Mouse (Mus musculus) hindbrain, embryonic 11.5 days (tissue): ENCODE measurements at regions not wholly inside any gene's neighbourhood (a gene's known extent, or its start where the extent isn't known, plus 50 kb on each side); places are given as distances from the start of the nearest gene placed in this dataset.
"Not testable (repeated sequence)": the region's sequence is repeated elsewhere in the genome, so short reads cannot be mapped to it uniquely, and the experiment has no call there.

Experiments used
- ATAC-seq: fragments of 200-750 bp; cut with Nextera tagmentation; 2 replicates; pipeline ENCODE4 v1.8.0; 2017; ENCODE audit warnings: mild to moderate bottlenecking, moderate TSS enrichment, moderate library complexity; ENCODE audit not compliant: low FRiP score
- DNase-seq: peaks from one replicate; pipeline ENCODE4 v3.0.0-alpha.2; 2015; ENCODE audit warnings: low spot score
- H3K27ac ChIP-seq: fragments of 300-500 bp; sonication (generic); 2 replicates; pipeline ENCODE4 v1.5.1; 2014; ENCODE audit warnings: mild to moderate bottlenecking, low read depth, low read length
- H3K27me3 ChIP-seq: fragments of 300-500 bp; sonication (generic); 2 replicates; pipeline ENCODE4 v1.6.1; 2014; ENCODE audit warnings: mild to moderate bottlenecking, low read length, moderate library complexity, mixed read lengths; ENCODE audit not compliant: control insufficient read depth, insufficient read depth
- H3K36me3 ChIP-seq: fragments of 300-500 bp; sonication (generic); 2 replicates; pipeline ENCODE4 v1.6.1; 2014; ENCODE audit warnings: mild to moderate bottlenecking, low read length, moderate library complexity, mixed read lengths; ENCODE audit not compliant: control insufficient read depth, insufficient read depth
- H3K4me1 ChIP-seq: fragments of 300-500 bp; sonication (generic); replicated peaks from 2 replicates; pipeline ENCODE4 v1.6.1; 2014; ENCODE audit warnings: low read length, mixed read lengths; ENCODE audit not compliant: control insufficient read depth, insufficient read depth
- H3K4me2 ChIP-seq: fragments of 300-500 bp; sonication (generic); replicated peaks from 2 replicates; pipeline ENCODE4 v1.6.1; 2014; ENCODE audit warnings: mild to moderate bottlenecking, low read depth, low read length
- H3K4me3 ChIP-seq: fragments of 300-500 bp; sonication (generic); 2 replicates; pipeline ENCODE4 v1.5.1; 2014; ENCODE audit warnings: low read depth, low read length
- H3K9ac ChIP-seq: fragments of 300-500 bp; sonication (generic); 2 replicates; pipeline ENCODE4 v1.6.1; 2014; ENCODE audit warnings: low read depth, low read length
- H3K9me3 ChIP-seq: fragments of 300-500 bp; sonication (generic); 2 replicates; pipeline ENCODE4 v1.6.1; 2016; ENCODE audit warnings: low read length; ENCODE audit not compliant: control insufficient read depth
- WGBS: fragments of 180-500 bp; shearing (Covaris S2); extraction: QIAGEN DNeasy Blood & Tissue Kit; methylation state at CpG from one replicate; pipeline ENCODE4 v1.1.7; 2014; 5-methylcytosine and 5-hydroxymethylcytosine counted together

DNA sequence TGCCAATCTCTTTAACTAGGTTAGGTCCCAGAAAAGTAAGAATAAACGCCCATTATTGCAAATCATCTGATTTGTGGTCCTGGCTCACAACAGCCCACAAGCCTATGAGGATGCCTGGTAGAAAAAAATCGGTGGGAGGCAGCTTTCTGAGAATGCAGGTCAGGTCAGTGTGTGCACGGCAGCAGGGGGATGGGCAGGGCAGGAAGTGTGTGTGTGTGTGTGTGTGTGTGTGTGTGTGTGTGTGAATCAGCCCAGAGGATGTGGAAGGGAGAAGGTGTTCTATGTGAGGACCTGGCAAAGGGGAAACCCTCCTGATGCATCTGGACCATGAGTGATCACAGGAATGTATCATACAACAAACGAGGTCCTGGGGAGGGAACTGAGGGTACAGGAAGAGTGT, 287.5 kb upstream of the 3110018I06Rik start:
- H3K27ac ChIP-seq = no peak overlapping the region
- no peaks in the 10 kb centered on the region for H3K27me3 ChIP-seq
- H3K9me3 ChIP-seq = no peaks in the 10 kb centered on the region
- H3K9ac ChIP-seq = no peak overlapping the region
- no peak overlapping the region for H3K4me2 ChIP-seq
- H3K4me1 ChIP-seq = no peaks in the 10 kb centered on the region
- 71% methylated on average over 4 of the region's 4 CpGs for WGBS
- ATAC-seq (no peak), DNase-seq (no peak)
- H3K36me3 ChIP-seq = no peaks in the 10 kb centered on the region
- no peak overlapping the region for H3K4me3 ChIP-seq

GRCm38 (mm10) chr12:107208826-107209225, 279.6 kb upstream of the 3110018I06Rik start:
- H3K27me3 ChIP-seq = not testable (repeated sequence)

GRCm38 (mm10) chr12:107212826-107213225, 275.6 kb upstream of the 3110018I06Rik start:
- no peaks in the 10 kb centered on the region for H3K36me3 ChIP-seq
- H3K9me3 ChIP-seq = no peaks in the 10 kb centered on the region
- no peaks in the 10 kb centered on the region for H3K27me3 ChIP-seq
- DNase-seq = no peak
- no peak overlapping the region for H3K27ac ChIP-seq
- no peak overlapping the region for H3K9ac ChIP-seq
- no peak overlapping the region for H3K4me2 ChIP-seq
- no peaks in the 10 kb centered on the region for H3K4me1 ChIP-seq
- no peak overlapping the region for H3K4me3 ChIP-seq
- WGBS = 93% methylated on average over 10 of the region's 10 CpGs
- ATAC-seq = no peak

More at GRCm38 (mm10) chr12:107208826-107209225, 279.6 kb upstream of the 3110018I06Rik start:
- not testable (repeated sequence) for H3K9me3 ChIP-seq, DNase-seq, H3K4me3 ChIP-seq, H3K36me3 ChIP-seq, H3K4me1 ChIP-seq, H3K9ac ChIP-seq, H3K27ac ChIP-seq, H3K4me2 ChIP-seq, ATAC-seq
- WGBS = 70% methylated on average over 6 of the region's 6 CpGs

DNA sequence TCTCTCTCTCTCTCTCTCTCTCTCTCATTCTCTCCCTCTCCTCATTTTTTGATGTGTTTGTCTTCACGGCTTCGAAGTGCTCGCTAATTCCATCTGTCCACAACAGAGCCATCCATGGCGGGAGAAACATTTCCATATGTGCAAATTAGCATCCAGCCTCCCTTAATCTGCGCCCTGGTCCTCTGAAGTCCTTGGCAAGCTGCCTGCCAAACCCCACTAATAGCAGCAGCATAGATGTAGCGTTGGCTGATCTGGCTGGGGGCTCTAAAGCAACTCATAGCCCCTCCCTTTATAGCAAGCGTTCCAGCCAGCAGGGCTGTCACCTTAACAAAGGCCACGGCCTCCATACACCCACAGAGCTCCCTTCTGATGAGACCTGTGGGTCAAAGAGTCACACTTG, 272.3 kb upstream of the 3110018I06Rik start:
- Histone ChIP-seq H3K4me2 (no peak overlapping the region), H3K9ac (no peak overlapping the region), H3K4me3 (no peak overlapping the region), H3K27ac (no peak overlapping the region), H3K27me3 (no peaks in the 10 kb centered on the region), H3K4me1 (no peaks in the 10 kb centered on the region), H3K9me3 (no peaks in the 10 kb centered on the region), H3K36me3 (no peaks in the 10 kb centered on the region)
- ATAC-seq (no peak), DNase-seq (no peak)
- WGBS = 71% methylated on average over 8 of the region's 8 CpGs

DNA sequence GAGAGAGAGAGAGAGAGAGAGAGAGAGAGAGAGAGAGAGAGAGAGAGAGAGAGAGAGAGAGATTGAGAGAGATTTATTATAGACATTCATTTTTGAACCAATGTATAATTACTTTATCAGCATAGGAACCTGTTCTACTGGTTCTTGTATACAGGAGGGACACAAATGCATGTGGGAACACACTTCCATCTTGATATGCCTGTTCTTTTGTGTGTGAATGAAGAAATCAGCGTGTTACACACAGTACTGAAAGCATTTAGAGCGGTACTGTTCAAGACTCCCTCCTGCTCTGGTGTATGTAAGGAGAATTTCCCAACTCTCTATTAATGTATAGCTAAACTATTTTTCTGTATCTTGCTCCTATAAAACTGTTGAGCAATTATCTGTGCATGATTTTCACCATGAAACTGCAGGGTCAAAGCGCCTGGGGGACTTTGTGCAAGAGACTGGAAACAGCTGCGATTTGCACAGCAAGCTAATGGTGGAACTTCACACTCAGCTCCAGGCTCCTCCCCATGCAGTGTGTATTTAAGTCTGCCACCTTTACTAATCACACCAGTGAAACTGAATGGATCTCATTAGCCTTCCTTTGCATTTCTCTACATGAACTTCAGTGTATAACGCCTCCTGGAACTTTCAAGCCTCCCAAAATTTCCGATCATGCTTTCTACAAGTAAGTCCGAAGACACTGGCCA, 267.0 kb upstream of the 3110018I06Rik start:
- H3K9ac ChIP-seq = no peak overlapping the region

GRCm38 (mm10) chr12:107222106-107222505, 266.3 kb upstream of the 3110018I06Rik start:
- Histone ChIP-seq H3K27ac (no peak overlapping the region), H3K36me3 (no peaks in the 10 kb centered on the region), H3K9me3 (no peaks in the 10 kb centered on the region), H3K4me3 (no peak overlapping the region), H3K9ac (no peak overlapping the region), H3K4me2 (no peak overlapping the region), H3K4me1 (no peaks in the 10 kb centered on the region), H3K27me3 (no peaks in the 10 kb centered on the region)
- DNase-seq (no peak), ATAC-seq (no peak)
- WGBS = 82% methylated on average over 7 of the region's 7 CpGs

More for the DNA sequence above, 267.0 kb upstream of the 3110018I06Rik start:
- Histone ChIP-seq H3K4me2 (no peak overlapping the region), H3K36me3 (no peaks in the 10 kb centered on the region), H3K27ac (no peak overlapping the region), H3K4me3 (no peak overlapping the region), H3K27me3 (no peaks in the 10 kb centered on the region), H3K9me3 (no peaks in the 10 kb centered on the region), H3K4me1 (no peaks in the 10 kb centered on the region)
- DNase-seq (no peak), ATAC-seq (no peak)
- 85% methylated on average over 7 of the region's 7 CpGs for WGBS

GRCm38 (mm10) chr12:107230097-107230496, 258.3 kb upstream of the 3110018I06Rik start:
- no peak overlapping the region for H3K4me2 ChIP-seq
- H3K36me3 ChIP-seq = no peaks in the 10 kb centered on the region
- 90% methylated on average over 3 of the region's 3 CpGs for WGBS
- H3K9me3 ChIP-seq = no peaks in the 10 kb centered on the region
- H3K27ac ChIP-seq = no peak overlapping the region
- H3K27me3 ChIP-seq = no peaks in the 10 kb centered on the region
- no peak overlapping the region for H3K4me3 ChIP-seq
- no peak overlapping the region for H3K9ac ChIP-seq
- ATAC-seq = no peak
- H3K4me1 ChIP-seq = no peaks in the 10 kb centered on the region
- DNase-seq = no peak

DNA sequence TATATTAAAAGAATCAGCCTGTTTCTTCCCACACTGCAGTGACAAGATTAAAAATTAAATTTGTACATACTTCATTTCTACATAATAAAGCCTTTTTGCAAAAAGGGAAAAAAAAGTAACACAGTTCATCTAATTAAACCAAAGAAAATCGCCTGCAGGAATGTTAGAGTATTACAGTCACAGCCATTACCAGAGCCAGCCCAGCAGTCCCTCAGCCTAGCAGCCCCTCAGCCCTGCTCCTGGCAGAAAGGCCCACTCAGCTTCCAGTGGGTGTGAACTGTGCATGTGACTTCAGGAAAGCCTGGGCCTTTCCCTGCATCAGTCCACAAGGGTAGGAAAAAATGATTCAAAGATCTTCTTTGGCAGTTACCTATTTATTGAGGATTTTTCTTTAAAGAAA, 256.8 kb upstream of the 3110018I06Rik start:
- 33% methylated on average over 1 of the region's 1 CpGs for WGBS

GRCm38 (mm10) chr12:107250747-107251470, 237.5 kb upstream of the 3110018I06Rik start:
- DNase-seq (no peak), ATAC-seq (no peak)
- 81% methylated on average over 9 of the region's 9 CpGs for WGBS

More for the DNA sequence above, 256.8 kb upstream of the 3110018I06Rik start:
- Histone ChIP-seq H3K4me3 (no peak overlapping the region), H3K27ac (no peak overlapping the region), H3K9me3 (no peaks in the 10 kb centered on the region), H3K4me2 (no peak overlapping the region), H3K9ac (no peak overlapping the region), H3K4me1 (no peaks in the 10 kb centered on the region), H3K36me3 (no peaks in the 10 kb centered on the region), H3K27me3 (no peaks in the 10 kb centered on the region)
- peak; percentile 13 for DNase-seq
- no peak for ATAC-seq

More at GRCm38 (mm10) chr12:107250747-107251470, 237.5 kb upstream of the 3110018I06Rik start:
- H3K4me1 ChIP-seq = no peaks in the 10 kb centered on the region
- H3K9me3 ChIP-seq = no peaks in the 10 kb centered on the region
- H3K4me2 ChIP-seq = no peak overlapping the region
- H3K9ac ChIP-seq = no peak overlapping the region
- no peaks in the 10 kb centered on the region for H3K36me3 ChIP-seq
- no peak overlapping the region for H3K4me3 ChIP-seq
- no peak overlapping the region for H3K27ac ChIP-seq
- no peaks in the 10 kb centered on the region for H3K27me3 ChIP-seq
